Mouse (Mus musculus) neural tube, embryonic 11.5 days (tissue): Measurements from ENCODE around the gene Gm38394. TPM values are rescaled to one million over a fixed set of nuclear protein-coding genes. Genes with fewer than 3 reads are reported as not detected.

Source experiments
- ATAC-seq: fragments of 200-750 bp; cut with Nextera tagmentation; 2 replicates; pipeline ENCODE4 v1.8.0; 2017; ENCODE audit warnings: moderate number of reproducible peaks, mild to moderate bottlenecking, moderate TSS enrichment, moderate library complexity; ENCODE audit not compliant: insufficient read depth, low FRiP score, low TSS enrichment
- DNase-seq: peaks from one replicate; pipeline ENCODE4 v3.0.0-alpha.2; 2015; ENCODE audit warnings: low spot score
- H3K27ac ChIP-seq: fragments of 300-500 bp; sonication (generic); 2 replicates; pipeline ENCODE4 v1.5.1; 2014; ENCODE audit warnings: low read depth, mild to moderate bottlenecking, low read length
- H3K27me3 ChIP-seq: fragments of 300-500 bp; sonication (generic); 2 replicates; pipeline ENCODE4 v1.6.1; 2014; ENCODE audit warnings: mild to moderate bottlenecking, low read length, mixed read lengths; ENCODE audit not compliant: control insufficient read depth, insufficient read depth
- H3K36me3 ChIP-seq: fragments of 300-500 bp; sonication (generic); 2 replicates; pipeline ENCODE4 v1.6.1; 2014; ENCODE audit warnings: mild to moderate bottlenecking, low read length, moderate library complexity, mixed read lengths; ENCODE audit not compliant: control insufficient read depth, insufficient read depth
- H3K4me1 ChIP-seq: fragments of 300-500 bp; sonication (generic); 2 replicates; pipeline ENCODE4 v1.6.1; 2014; ENCODE audit warnings: low read length, mixed read lengths; ENCODE audit not compliant: control insufficient read depth, insufficient read depth
- H3K4me2 ChIP-seq: fragments of 300-500 bp; sonication (generic); 2 replicates; pipeline ENCODE4 v1.6.1; 2014; ENCODE audit warnings: low read depth, mild to moderate bottlenecking, moderate library complexity
- H3K4me3 ChIP-seq: fragments of 300-500 bp; sonication (generic); 2 replicates; pipeline ENCODE4 v1.5.1; 2014; ENCODE audit warnings: low read depth, low read length
- H3K9ac ChIP-seq: fragments of 300-500 bp; sonication (generic); 2 replicates; pipeline ENCODE4 v1.6.1; 2014; ENCODE audit warnings: mild to moderate bottlenecking, low read length
- H3K9me3 ChIP-seq: fragments of 300-500 bp; sonication (generic); 2 replicates; pipeline ENCODE4 v1.6.1; 2016; ENCODE audit warnings: low read length; ENCODE audit not compliant: control insufficient read depth
- WGBS: fragments of 180-500 bp; shearing (Covaris S2); extraction: QIAGEN DNeasy Blood & Tissue Kit; methylation state at CpG from one replicate; pipeline ENCODE4 v1.1.7; 2014; 5-methylcytosine and 5-hydroxymethylcytosine counted together
- polyA plus RNA-seq: library from polyadenylated mRNA; unstranded; fragments of >200 nt; fragmentation: Nextera tagmentation; extraction: Ambion mirVana; gene quantifications from 2 replicates; pipeline ENCODE4 v1.2.1, GENCODE M21; 2014

The Gm38394 gene
- polyA plus RNA-seq, 1 experiment from 2014 or later = 6.8 TPM

- no peak overlapping the region for H3K9ac ChIP-seq
- 75% methylated on average over 6 of the region's 6 CpGs for WGBS
- H3K9me3 ChIP-seq = no peaks in the 10 kb centered on the region
- DNase-seq (no peak), ATAC-seq (no peak)
- no peak overlapping the region for H3K27ac ChIP-seq
- H3K36me3 ChIP-seq = no peaks in the 10 kb centered on the region
- no peaks in the 10 kb centered on the region for H3K27me3 ChIP-seq
- no peak overlapping the region for H3K4me3 ChIP-seq
- no peaks in the 10 kb centered on the region for H3K4me1 ChIP-seq
- no peak overlapping the region for H3K4me2 ChIP-seq
These were observed 75.1 kb downstream of the Gm38394 start for GRCm38 (mm10) chr1:133585995-133586537.

- no peaks in the 10 kb centered on the region for H3K9me3 ChIP-seq
- 86% methylated on average over 11 of the region's 11 CpGs for WGBS
- no peaks in the 10 kb centered on the region for H3K36me3 ChIP-seq
These were observed 89.8 kb downstream of the Gm38394 start for GRCm38 (mm10) chr1:133571293-133571692.

More at GRCm38 (mm10) chr1:133571293-133571692, 89.8 kb downstream of the Gm38394 start:
- no peak overlapping the region for H3K9ac ChIP-seq
- no peaks in the 10 kb centered on the region for H3K4me1 ChIP-seq
- no peak overlapping the region for H3K27ac ChIP-seq
- DNase-seq (no peak), ATAC-seq (no peak)
- no peak overlapping the region for H3K4me2 ChIP-seq
- no peak overlapping the region for H3K4me3 ChIP-seq
- no peaks in the 10 kb centered on the region for H3K27me3 ChIP-seq

Other genes with a start within 250 kb of the Gm38394 start
- gene Sox13, start 236.9 kb downstream of the Gm38394 start, polyA plus RNA-seq = 10.2 and 12.3 TPM in 2 replicates
- gene Snrpe, start 51.0 kb downstream of the Gm38394 start, polyA plus RNA-seq = 788 and 794 TPM in 2 replicates
- gene Zbed6, start 433 bp downstream of the Gm38394 start, polyA plus RNA-seq = not detected in 2 replicates
- 0.29 and 0.41 TPM in 2 replicates for gene Lax1, start 28.8 kb upstream of the Gm38394 start, polyA plus RNA-seq
- 9.6 and 10.3 TPM in 2 replicates for gene Atp2b4, start 139.7 kb upstream of the Gm38394 start, polyA plus RNA-seq
- gene Optc, start 246.7 kb upstream of the Gm38394 start, polyA plus RNA-seq = 1.5 and 2.5 TPM in 2 replicates